Mouse (Mus musculus): Measurements from ENCODE around the gene Emc8. TPM values are rescaled to one million over a fixed set of nuclear protein-coding genes. Genes with fewer than 3 reads are reported as not detected.

Emc8 gene
- polyA plus RNA-seq (2012; ENCODE audit: low replicate concordance) = 48.8 and 91.3 TPM in 2 replicates

GRCm38 (mm10) chr8:120668374-120668905 is at the start of gene Emc8:
Gene Emc8, minus strand, starts transcription at chr8:120668573.

GRCm38 (mm10) chr8:120667561-120668373 is 606 bp downstream of the Emc8 start, which contains the start of the genes Gm27021 and Cox4i1:
Gene Gm27021, minus strand, starts transcription at chr8:120668079.
Gene Cox4i1, plus strand, starts transcription at chr8:120668222.

GRCm38 (mm10) chr8:120647532-120647931 is 20.8 kb downstream of the Emc8 start, which contains the start of gene 1190005I06Rik:
Gene 1190005I06Rik, minus strand, starts transcription at chr8:120647632.

Other genes starting within 250 kb of the Emc8 start
- 3.3 and 19.5 TPM in 2 replicates for gene Gins2, start 79.3 kb downstream of the Emc8 start, polyA plus RNA-seq (2012; ENCODE audit: low replicate concordance)
- 1.6 and 1.7 TPM in 2 replicates for gene 1190005I06Rik, start 20.9 kb downstream of the Emc8 start, polyA plus RNA-seq (2012; ENCODE audit: low replicate concordance)
- gene Gm27021, start 494 bp downstream of the Emc8 start, polyA plus RNA-seq (2012; ENCODE audit: low replicate concordance) = 0.48 and 2.4 TPM in 2 replicates
- 152 and 167 TPM in 2 replicates for gene Cox4i1, start 351 bp downstream of the Emc8 start, polyA plus RNA-seq (2012; ENCODE audit: low replicate concordance)
- 468 and 1,432 TPM in 2 replicates for gene Irf8, start 67.8 kb upstream of the Emc8 start, polyA plus RNA-seq (2012; ENCODE audit: low replicate concordance)